Mouse (Mus musculus) stomach, embryonic 15.5 days (tissue): ENCODE data around the gene Fam71e1. TPM values are rescaled to one million over a fixed set of nuclear protein-coding genes. Genes with fewer than 3 reads are reported as not detected.

ENCODE experiments used
- ATAC-seq: fragments of 200-750 bp; cut with Nextera tagmentation; 2 replicates; pipeline ENCODE4 v1.8.0; 2017; ENCODE audit warnings: low read depth, moderate number of reproducible peaks, moderate TSS enrichment; ENCODE audit not compliant: insufficient read depth, low FRiP score
- H3K27ac ChIP-seq: fragments of 300-500 bp; sonication (generic); 2 replicates; pipeline ENCODE4 v1.5.1; 2015; ENCODE audit warnings: mild to moderate bottlenecking, inconsistent platforms
- H3K27me3 ChIP-seq: fragments of 300-500 bp; sonication (generic); replicated peaks from 2 replicates; pipeline ENCODE4 v1.6.1; 2015; ENCODE audit warnings: inconsistent platforms
- H3K36me3 ChIP-seq: fragments of 300-500 bp; sonication (generic); 2 replicates; pipeline ENCODE4 v1.6.1; 2015; ENCODE audit warnings: inconsistent platforms
- H3K4me1 ChIP-seq: fragments of 300-500 bp; sonication (generic); 2 replicates; pipeline ENCODE4 v1.6.1; 2015; ENCODE audit warnings: inconsistent platforms
- H3K4me2 ChIP-seq: fragments of 300-500 bp; sonication (generic); 2 replicates; pipeline ENCODE4 v1.6.1; 2015; ENCODE audit warnings: mild to moderate bottlenecking, inconsistent platforms
- H3K4me3 ChIP-seq: fragments of 300-500 bp; sonication (generic); replicated peaks from 2 replicates; pipeline ENCODE4 v1.5.1; 2015; ENCODE audit warnings: inconsistent platforms
- H3K9ac ChIP-seq: fragments of 300-500 bp; sonication (generic); 2 replicates; pipeline ENCODE4 v1.6.1; 2015; ENCODE audit warnings: inconsistent platforms
- H3K9me3 ChIP-seq: fragments of 300-500 bp; sonication (generic); 2 replicates; pipeline ENCODE4 v1.6.1; 2016; ENCODE audit warnings: inconsistent platforms
- WGBS: fragments of 180-500 bp; shearing (Covaris S2); methylation state at CpG from one replicate; pipeline ENCODE4 v1.1.7; 2015; 5-methylcytosine and 5-hydroxymethylcytosine counted together
- polyA plus RNA-seq: library from polyadenylated mRNA; unstranded; fragments of >200 nt; fragmentation: Nextera tagmentation; extraction: Ambion mirVana; gene quantifications from 2 replicates; pipeline ENCODE4 v1.2.1, GENCODE M21; 2015

Fam71e1 gene
- polyA plus RNA-seq, 1 experiment from 2014 or later, result 9.1 TPM

DNA sequence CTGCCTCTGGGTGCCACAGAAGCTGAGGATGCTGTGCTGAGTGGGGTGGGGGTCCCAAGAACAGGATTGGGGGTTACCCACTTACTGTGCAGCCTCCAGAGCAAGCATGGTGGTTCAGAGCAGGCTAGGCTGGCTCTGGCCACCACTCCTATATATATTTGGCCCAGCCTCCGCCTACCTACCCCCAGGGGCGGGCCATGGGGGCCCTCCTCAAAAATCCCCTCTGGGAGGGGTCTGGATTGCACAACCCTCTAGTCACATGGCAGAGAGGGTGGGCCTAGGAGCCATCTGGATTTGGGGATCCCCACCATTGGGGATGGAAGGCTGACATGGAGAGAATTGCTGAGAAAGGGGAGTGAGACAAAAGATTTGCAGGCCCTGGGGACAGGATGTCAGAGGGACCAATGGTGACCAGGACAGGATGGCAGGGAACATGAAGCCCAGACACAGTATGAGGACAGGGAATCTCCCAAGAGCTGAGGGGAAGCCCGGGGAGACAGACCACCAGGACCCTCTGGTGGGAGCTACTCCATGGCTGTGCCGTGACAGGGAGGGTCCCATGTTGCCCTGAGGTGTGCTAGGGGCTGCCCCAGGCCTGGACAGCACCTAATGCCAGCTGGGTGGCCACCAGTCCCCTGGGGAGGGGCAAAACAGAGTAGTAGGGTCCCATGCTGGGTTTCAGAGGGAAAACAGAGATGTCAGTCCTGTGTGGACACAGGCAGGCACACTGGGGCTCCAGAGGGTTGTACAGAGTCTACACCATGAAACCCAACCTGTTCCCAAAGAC is 35.8 kb downstream of the Fam71e1 start, which contains the start of gene Spib:
Gene Spib, minus strand, starts transcription at position 126 of the 787 bp plus-strand sequence.
- no peaks in the 10 kb centered on the region; the same call in 1 of the 2 replicates for H3K27me3 ChIP-seq
- peaks cover 18% of the 10 kb centered on the region for H3K36me3 ChIP-seq
- no peak within 1 kb of the TSS for H3K4me2 ChIP-seq
- ATAC-seq, result no peak
- 81% methylated on average over 4 of the region's 4 CpGs for WGBS
- H3K9ac ChIP-seq, result no peak within 1 kb of the TSS
- H3K27ac ChIP-seq, result no peak within 1 kb of the TSS
- H3K9me3 ChIP-seq, result no peaks in the 10 kb centered on the region
- no peak within 1 kb of the TSS for H3K4me3 ChIP-seq
- no peaks in the 10 kb centered on the region; the same call in 1 of the 2 replicates for H3K4me1 ChIP-seq

DNA sequence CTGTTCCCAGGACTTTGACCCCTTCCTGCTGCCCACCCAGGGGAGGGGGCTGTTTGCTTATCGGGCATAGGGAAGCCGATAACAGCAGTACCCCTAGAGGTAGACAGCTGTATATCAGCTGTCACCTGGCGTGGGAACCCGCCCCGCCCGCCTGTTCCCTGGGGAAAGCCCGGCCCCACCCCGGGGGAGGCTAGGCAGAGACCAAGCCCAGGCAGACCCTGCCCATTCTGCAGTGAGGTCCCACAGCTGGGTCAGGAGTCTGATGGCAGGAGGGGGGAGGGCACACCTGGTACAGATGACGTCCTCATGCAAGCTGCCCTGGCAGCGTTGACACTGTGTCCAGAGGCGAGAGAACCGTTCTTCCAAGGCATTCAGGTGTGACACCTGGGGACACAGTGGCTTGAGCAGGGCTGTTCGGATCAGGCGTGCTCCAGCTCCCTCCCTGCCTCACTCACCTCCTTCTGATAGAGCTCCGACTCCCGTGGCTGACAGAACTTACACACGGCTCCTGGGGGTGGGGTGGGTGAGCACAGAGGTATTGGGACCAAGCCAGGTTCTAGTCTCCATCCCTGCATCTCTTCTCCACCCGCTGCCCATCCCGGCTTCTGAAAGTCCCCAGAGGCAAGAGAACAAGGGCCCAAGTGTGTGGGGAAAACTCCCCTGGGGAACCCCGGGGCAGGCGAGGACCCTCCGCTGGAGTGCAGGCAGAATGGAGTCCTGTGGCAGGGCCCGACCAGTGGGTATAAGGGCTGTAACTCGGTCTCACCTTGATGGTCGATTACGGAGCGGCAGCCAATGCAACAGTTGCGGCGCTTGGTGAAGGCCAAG is 36.8 kb downstream of the Fam71e1 start:
- H3K4me1 ChIP-seq, result no peaks in the 10 kb centered on the region
- H3K27me3 ChIP-seq, result no peaks in the 10 kb centered on the region; the same call in 1 of the 2 replicates
- no peak overlapping the region for H3K4me2 ChIP-seq
- H3K4me3 ChIP-seq, result no peak overlapping the region
- no peak overlapping the region for H3K9ac ChIP-seq
- no peak for ATAC-seq
- H3K36me3 ChIP-seq, result peaks cover 23% of the 10 kb centered on the region
- WGBS, result 80% methylated on average over 29 of the region's 29 CpGs
- H3K9me3 ChIP-seq, result no peaks in the 10 kb centered on the region
- H3K27ac ChIP-seq, result no peak overlapping the region

DNA sequence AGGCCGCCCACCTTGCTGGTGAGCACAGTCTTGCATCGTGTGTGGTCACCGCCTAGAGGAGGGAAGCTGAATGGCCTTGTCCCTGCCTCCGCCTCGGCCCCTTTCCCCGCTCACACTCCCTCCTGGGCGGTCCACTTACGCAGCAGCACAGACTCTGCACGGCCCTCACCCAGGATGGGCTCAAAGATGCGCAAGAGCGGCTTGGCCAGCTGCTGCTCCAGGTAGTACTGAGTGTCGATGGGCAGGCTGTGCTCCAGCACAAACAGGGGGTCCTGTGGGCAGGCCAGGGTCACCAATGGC is 37.3 kb downstream of the Fam71e1 start:
- peaks cover 27% of the 10 kb centered on the region for H3K36me3 ChIP-seq
- no peak overlapping the region for H3K27ac ChIP-seq
- no peaks in the 10 kb centered on the region; the same call in 1 of the 2 replicates for H3K27me3 ChIP-seq
- no peaks in the 10 kb centered on the region for H3K4me1 ChIP-seq
- H3K4me3 ChIP-seq, result no peak overlapping the region
- H3K9me3 ChIP-seq, result no peaks in the 10 kb centered on the region
- no peak overlapping the region for H3K4me2 ChIP-seq
- no peak overlapping the region for H3K9ac ChIP-seq
- no peak for ATAC-seq
- WGBS, result 81% methylated on average over 12 of the region's 12 CpGs

DNA sequence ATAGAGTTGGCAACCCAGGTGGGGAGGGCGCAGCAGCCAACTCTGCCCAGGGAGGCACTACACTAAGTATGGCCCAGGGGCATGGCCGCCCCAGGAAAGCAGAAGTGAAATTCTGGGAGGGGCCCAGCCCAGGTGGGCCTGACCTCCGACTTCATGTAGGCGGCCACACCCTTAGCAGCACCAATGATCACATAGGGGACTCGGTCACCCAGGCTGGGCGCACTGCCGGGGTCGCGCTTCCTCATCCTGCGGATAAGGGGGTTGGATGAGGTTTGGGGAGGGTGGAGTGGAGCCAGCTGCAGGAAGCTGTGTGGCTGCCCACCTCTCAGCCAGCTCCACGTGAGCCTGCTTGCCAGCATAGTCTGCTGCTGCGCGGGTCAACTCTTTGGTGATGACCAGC is 37.9 kb downstream of the Fam71e1 start:
- H3K9ac ChIP-seq, result no peak overlapping the region
- H3K27ac ChIP-seq, result no peak overlapping the region
- H3K36me3 ChIP-seq, result peaks cover 32% of the 10 kb centered on the region
- H3K4me1 ChIP-seq, result no peaks in the 10 kb centered on the region
- H3K9me3 ChIP-seq, result no peaks in the 10 kb centered on the region
- H3K4me2 ChIP-seq, result no peak overlapping the region
- ATAC-seq, result no peak
- WGBS, result 84% methylated on average over 13 of the region's 13 CpGs
- H3K4me3 ChIP-seq, result no peak overlapping the region
- no peaks in the 10 kb centered on the region; the same call in 1 of the 2 replicates for H3K27me3 ChIP-seq

DNA sequence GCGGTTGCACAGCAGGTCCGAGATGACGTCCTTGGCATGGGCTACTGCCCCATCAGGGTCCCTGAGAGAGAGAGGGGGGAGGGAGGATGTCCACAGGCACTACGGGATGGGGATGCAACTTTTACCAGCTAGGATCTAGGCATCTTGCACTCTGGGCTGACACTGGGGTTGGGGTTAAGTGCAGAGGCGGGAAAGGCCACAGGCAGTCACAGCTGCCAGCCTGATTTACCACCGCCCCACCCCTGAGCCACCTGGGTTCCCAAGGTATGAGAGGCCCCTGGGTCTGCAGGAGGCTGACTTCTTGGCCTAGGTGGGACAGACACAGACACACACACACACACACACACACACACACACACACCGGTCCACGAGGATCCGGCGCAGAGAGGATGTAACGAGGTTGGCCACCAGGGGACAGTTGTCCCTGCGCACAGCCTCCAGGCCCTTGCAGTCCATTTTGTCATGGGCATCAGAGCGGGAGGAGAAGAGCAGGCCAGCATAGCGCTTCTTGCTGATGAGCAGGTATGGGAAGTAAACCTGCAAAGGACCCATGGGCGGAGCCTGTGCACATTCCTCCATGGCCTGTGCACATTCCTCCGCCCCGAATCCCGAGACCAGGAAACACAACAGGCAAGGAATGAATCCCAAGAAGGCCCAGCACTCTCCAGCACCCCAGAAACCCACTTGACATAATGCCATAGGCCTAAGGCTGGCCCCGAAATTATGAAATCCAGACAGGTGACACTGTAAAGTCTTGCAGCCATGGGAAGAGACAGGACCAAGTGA is 38.5 kb downstream of the Fam71e1 start:
- Histone ChIP-seq H3K4me2 (no peak overlapping the region), H3K27ac (no peak overlapping the region), H3K27me3 (no peaks in the 10 kb centered on the region), H3K9me3 (no peaks in the 10 kb centered on the region), H3K4me3 (no peak overlapping the region), H3K36me3 (peaks cover 35% of the 10 kb centered on the region), H3K4me1 (no peaks in the 10 kb centered on the region), H3K9ac (no peak overlapping the region)
- ATAC-seq, result no peak
- 85% methylated on average over 19 of the region's 19 CpGs for WGBS

DNA sequence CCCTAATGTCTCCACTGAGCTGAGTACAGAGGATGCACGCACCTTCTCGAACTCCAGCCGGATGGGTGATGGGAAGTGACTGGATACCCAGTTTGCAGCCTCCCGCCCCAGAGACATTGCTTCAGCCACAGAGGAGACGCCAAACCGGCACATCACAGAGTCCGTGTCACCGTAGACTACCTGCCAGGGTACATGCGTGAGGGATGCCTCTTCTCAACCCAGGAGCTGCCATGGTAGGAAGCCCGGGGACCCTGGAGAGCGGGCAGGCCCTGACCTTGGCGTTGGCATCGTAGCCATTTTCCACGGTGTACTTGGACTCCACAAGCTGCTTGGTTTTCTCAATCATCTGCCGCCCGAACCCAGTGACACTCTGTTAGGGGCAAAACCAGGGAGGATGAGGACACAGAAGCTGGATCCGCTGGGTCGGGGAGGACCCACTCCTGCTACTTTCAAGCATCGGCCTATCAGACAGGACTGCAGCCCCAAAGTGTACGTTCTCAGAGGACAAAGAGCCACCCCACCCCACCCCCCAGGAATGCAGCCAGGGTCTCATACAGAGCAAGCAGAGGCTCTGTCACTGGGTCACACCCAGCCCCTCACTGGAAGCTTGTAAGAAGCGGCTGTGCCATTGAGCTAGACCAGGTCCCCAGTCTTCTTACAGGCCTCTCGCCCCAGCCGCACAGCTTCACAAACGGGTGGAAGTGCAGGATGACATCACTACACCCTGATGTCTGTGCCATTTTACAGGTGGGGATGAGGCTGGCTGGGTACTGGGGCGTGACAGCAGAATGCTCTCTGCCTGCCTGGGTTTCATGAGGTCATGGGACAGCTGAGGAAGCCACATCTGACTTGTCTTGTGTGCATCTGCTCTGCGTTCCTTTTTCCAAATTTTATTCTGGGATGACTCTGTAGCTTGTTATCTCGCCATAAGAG is 39.5 kb downstream of the Fam71e1 start:
- H3K4me2 ChIP-seq, result no peak overlapping the region
- no peaks in the 10 kb centered on the region for H3K9me3 ChIP-seq
- H3K36me3 ChIP-seq, result peaks cover 43% of the 10 kb centered on the region
- no peaks in the 10 kb centered on the region for H3K4me1 ChIP-seq
- H3K27ac ChIP-seq, result no peak overlapping the region
- H3K9ac ChIP-seq, result no peak overlapping the region
- WGBS, result 91% methylated on average over 27 of the region's 27 CpGs
- H3K27me3 ChIP-seq, result no peaks in the 10 kb centered on the region
- no peak overlapping the region for H3K4me3 ChIP-seq
- ATAC-seq, result no peak

DNA sequence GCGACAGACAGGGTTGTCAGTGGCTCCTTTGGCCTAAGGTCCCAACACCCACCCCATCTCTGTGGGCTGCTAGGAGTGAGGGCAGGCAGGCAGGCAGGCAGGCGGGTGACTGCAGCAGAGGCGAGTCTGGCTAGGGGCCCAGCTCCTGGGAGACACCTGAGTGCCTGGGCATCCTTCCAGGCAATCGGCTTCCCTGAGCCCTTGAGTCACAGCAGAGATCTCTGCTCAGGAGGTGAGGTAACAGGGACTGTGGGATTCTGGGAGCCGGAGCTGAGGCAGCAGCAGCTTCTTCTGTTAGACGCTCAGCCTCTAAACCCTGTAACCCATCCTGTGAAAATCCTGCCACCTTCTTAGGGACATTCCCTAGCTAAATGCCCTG is 40.2 kb downstream of the Fam71e1 start:
- peaks cover 50% of the 10 kb centered on the region for H3K36me3 ChIP-seq
- no peaks in the 10 kb centered on the region for H3K4me1 ChIP-seq
- WGBS, result 86% methylated on average over 6 of the region's 6 CpGs
- H3K27ac ChIP-seq, result no peak overlapping the region
- no peaks in the 10 kb centered on the region for H3K9me3 ChIP-seq
- H3K4me3 ChIP-seq, result no peak overlapping the region
- no peak overlapping the region for H3K9ac ChIP-seq
- H3K27me3 ChIP-seq, result no peaks in the 10 kb centered on the region
- H3K4me2 ChIP-seq, result no peak overlapping the region
- ATAC-seq, result no peak

DNA sequence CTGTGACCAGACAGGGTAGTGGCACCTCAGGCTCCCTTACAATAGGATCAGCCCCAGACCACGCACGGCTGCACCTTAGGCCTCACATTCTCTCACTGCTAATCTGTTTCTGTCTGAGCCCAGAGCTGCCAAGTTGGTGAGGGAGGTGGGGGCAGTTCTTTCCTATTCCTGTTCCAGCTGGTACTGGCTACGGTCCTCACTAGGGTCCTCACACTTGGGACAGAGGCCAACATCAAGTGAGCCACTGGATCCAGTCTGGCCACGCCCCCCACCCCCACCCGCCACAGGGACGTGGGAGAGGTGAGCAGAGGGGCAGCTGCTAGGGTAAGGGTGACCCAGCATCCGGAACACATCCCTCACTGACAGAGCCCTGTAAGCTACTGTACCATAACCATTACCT is 40.6 kb downstream of the Fam71e1 start:
- Histone ChIP-seq H3K4me3 (no peak overlapping the region), H3K27ac (no peak overlapping the region), H3K27me3 (no peaks in the 10 kb centered on the region), H3K9ac (no peak overlapping the region), H3K9me3 (no peaks in the 10 kb centered on the region), H3K36me3 (peaks cover 53% of the 10 kb centered on the region), H3K4me2 (no peak overlapping the region), H3K4me1 (no peaks in the 10 kb centered on the region)
- no peak for ATAC-seq
- WGBS, result 70% methylated on average over 7 of the region's 7 CpGs

DNA sequence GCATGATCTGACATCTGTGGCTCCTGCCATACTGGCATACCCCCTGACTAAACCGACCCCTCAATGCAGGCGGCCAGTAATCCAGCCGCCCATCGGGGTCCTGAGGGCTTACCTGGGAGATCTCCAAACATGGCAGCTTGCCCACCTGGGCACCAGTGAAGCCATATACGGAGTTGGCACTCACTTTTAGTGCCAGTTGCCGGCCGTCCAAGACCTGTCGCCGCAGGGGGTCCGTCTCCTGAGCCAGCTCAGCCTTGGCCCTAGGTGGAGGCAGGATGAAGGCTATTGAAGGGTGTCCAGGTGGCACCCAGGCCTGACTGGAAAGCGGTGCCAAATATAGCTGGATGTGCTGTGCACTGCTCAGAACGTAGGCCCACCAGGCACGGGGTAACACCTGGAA is 41.1 kb downstream of the Fam71e1 start:
- no peak overlapping the region for H3K4me3 ChIP-seq
- no peak overlapping the region for H3K9ac ChIP-seq
- peaks cover 58% of the 10 kb centered on the region for H3K36me3 ChIP-seq
- H3K9me3 ChIP-seq, result no peaks in the 10 kb centered on the region
- no peaks in the 10 kb centered on the region for H3K4me1 ChIP-seq
- no peak overlapping the region for H3K4me2 ChIP-seq
- no peak for ATAC-seq
- 91% methylated on average over 13 of the region's 13 CpGs for WGBS
- no peak overlapping the region for H3K27ac ChIP-seq
- no peaks in the 10 kb centered on the region for H3K27me3 ChIP-seq

DNA sequence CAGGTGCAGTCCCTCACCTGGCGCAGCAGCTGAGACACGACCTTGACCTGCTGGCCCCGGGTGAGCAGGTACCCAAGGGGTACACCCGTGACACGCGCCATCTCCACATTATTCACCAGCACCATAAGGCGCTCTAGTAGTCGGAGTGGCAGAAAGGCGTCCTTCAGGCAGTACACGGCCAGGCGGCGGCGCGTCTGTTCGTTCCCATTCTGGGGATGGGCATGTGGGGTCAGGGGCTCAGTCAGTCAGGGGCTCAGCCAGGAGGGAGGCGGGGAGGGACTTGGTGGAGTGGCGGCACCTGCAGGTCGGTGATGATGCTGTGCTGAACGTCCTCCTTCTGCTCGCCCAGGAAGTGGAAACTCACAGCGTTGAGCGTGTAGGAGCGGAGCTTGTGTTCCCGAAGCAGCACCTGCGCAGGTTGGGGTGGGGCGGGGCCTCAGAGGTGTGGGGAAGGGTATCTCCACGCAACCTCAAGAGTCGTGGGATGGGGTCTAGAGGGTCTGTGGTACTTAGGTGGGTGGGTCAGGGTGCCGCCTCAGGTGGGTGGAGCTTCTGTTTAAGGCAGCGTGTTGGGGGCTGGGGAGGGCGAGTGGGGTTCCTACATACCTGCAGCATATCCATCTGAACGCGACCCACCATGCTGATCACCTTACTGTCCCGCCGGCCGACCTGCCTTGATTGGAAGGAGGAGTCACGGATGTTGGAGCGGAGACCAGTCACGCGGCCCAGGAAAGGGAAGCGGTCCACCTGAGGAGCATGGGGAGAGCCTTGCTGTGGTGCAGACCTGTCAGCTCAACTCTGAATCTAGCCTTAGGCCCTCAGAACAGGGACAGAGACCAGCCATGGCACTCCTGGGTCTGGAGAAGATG is 42.6 kb downstream of the Fam71e1 start:
- H3K27me3 ChIP-seq, result no peaks in the 10 kb centered on the region
- no peak for ATAC-seq
- no peak overlapping the region for H3K4me3 ChIP-seq
- H3K4me1 ChIP-seq, result no peaks in the 10 kb centered on the region
- H3K27ac ChIP-seq, result no peak overlapping the region
- WGBS, result 90% methylated on average over 41 of the region's 41 CpGs
- H3K9me3 ChIP-seq, result no peaks in the 10 kb centered on the region
- no peak overlapping the region for H3K4me2 ChIP-seq
- H3K9ac ChIP-seq, result no peak overlapping the region
- H3K36me3 ChIP-seq, result peaks cover 49% of the 10 kb centered on the region
